Mouse (Mus musculus): ENCODE measurements at regions not wholly inside any gene's neighbourhood (a gene's known extent, or its start where the extent isn't known, plus 50 kb on each side); places are given as distances from the start of the nearest gene placed in this dataset.

GRCm38 (mm10) chr1:127015042-127015893 lies 184.7 kb upstream of the Nckap5 start:
- no peak for DNase-seq (ENCODE audit: low spot score in 2 of 2)
- intact Hi-C loops (cut with DNase I) = loop anchor here (5.0 kb wide), 2 partner anchors 187 to 472 kb away; no protein-coding TSS in a partner anchor

- DNase-seq (ENCODE audit: low spot score in 2 of 2) = no peak
These were observed 181.3 kb upstream of the Nckap5 start for GRCm38 (mm10) chr1:127011901-127012300.

GRCm38 (mm10) chr1:127009699-127010098 lies 179.1 kb upstream of the Nckap5 start:
- intact Hi-C loops (cut with DNase I) = no loop called here
- no peak for DNase-seq (ENCODE audit: low spot score in 2 of 2)

More at GRCm38 (mm10) chr1:127011901-127012300, 181.3 kb upstream of the Nckap5 start:
- intact Hi-C loops (cut with DNase I) = no loop called here

GRCm38 (mm10) chr1:127001700-127002099 lies 171.1 kb upstream of the Nckap5 start:
- intact Hi-C loops (cut with DNase I) = no loop called here
- no peak for DNase-seq (ENCODE audit: low spot score in 2 of 2)

GRCm38 (mm10) chr1:126993061-126993640 lies 162.6 kb upstream of the Nckap5 start:
- intact Hi-C loops (cut with DNase I) = loop anchor here (5.0 kb wide), 2 partner anchors 1201 to 1386 kb away; no protein-coding TSS in a partner anchor
- peak; percentile 18 for DNase-seq (ENCODE audit: low spot score in 2 of 2)

GRCm38 (mm10) chr1:126992441-126992840 lies 161.8 kb upstream of the Nckap5 start:
- no peak for DNase-seq (ENCODE audit: low spot score in 2 of 2)
- intact Hi-C loops (cut with DNase I) = loop anchor here (5.0 kb wide), 2 partner anchors 1200 to 1385 kb away; no protein-coding TSS in a partner anchor

GRCm38 (mm10) chr1:126982805-126983204 lies 152.2 kb upstream of the Nckap5 start:
- DNase-seq (ENCODE audit: low spot score in 2 of 2) = no peak
- intact Hi-C loops (cut with DNase I) = no loop called here

- intact Hi-C loops (cut with DNase I) = no loop called here
- DNase-seq (ENCODE audit: low spot score in 2 of 2) = no peak
These were observed 149.7 kb upstream of the Nckap5 start for GRCm38 (mm10) chr1:126980311-126980710.

- intact Hi-C loops (cut with DNase I) = no loop called here
- DNase-seq (ENCODE audit: low spot score in 2 of 2) = no peak
These were observed 143.3 kb upstream of the Nckap5 start for GRCm38 (mm10) chr1:126973871-126974270.

- intact Hi-C loops (cut with DNase I) = no loop called here
- no peak for DNase-seq (ENCODE audit: low spot score in 2 of 2)
These were observed 141.3 kb upstream of the Nckap5 start for GRCm38 (mm10) chr1:126971777-126972421.

- DNase-seq (ENCODE audit: low spot score in 2 of 2) = no peak
- intact Hi-C loops (cut with DNase I) = no loop called here
These were observed 140.5 kb upstream of the Nckap5 start for GRCm38 (mm10) chr1:126971118-126971517.

- DNase-seq (ENCODE audit: low spot score in 2 of 2) = no peak
- intact Hi-C loops (cut with DNase I) = no loop called here
These were observed 135.8 kb upstream of the Nckap5 start for GRCm38 (mm10) chr1:126966394-126966793.

GRCm38 (mm10) chr1:126955839-126956720 lies 125.5 kb upstream of the Nckap5 start:
- intact Hi-C loops (cut with DNase I) = no loop called here
- DNase-seq (ENCODE audit: low spot score in 2 of 2) = no peak

GRCm38 (mm10) chr1:126947860-126948259 lies 117.3 kb upstream of the Nckap5 start:
- DNase-seq (ENCODE audit: low spot score in 2 of 2) = no peak
- intact Hi-C loops (cut with DNase I) = no loop called here

- intact Hi-C loops (cut with DNase I) = loop anchor here (5.0 to 10.0 kb wide), 4 partner anchors 195 to 1325 kb away; partner anchors contain the start of gene Lypd1
- no peak for DNase-seq (ENCODE audit: low spot score in 2 of 2)
These were observed 102.1 kb upstream of the Nckap5 start for GRCm38 (mm10) chr1:126932658-126933057.

- intact Hi-C loops (cut with DNase I) = loop anchor here (2.0 to 10.0 kb wide), 5 partner anchors 194 to 1324 kb away; partner anchors contain the start of gene Lypd1
- DNase-seq (ENCODE audit: low spot score in 2 of 2) = peak; percentile 87 to 90
These were observed 101.2 kb upstream of the Nckap5 start for GRCm38 (mm10) chr1:126931754-126932153.

- intact Hi-C loops (cut with DNase I) = loop anchor here (2.0 to 10.0 kb wide), 5 partner anchors 194 to 1324 kb away; partner anchors contain the start of gene Lypd1
These were observed 100.5 kb upstream of the Nckap5 start for GRCm38 (mm10) chr1:126931093-126931492.

GRCm38 (mm10) chr1:126930611-126931010 lies 100.0 kb upstream of the Nckap5 start:
- DNase-seq (ENCODE audit: low spot score in 2 of 2) = peak in 1 of 2 experiments; percentile 20
- intact Hi-C loops (cut with DNase I) = loop anchor here (2.0 to 10.0 kb wide), 5 partner anchors 193 to 1323 kb away; partner anchors contain the start of gene Lypd1

More at GRCm38 (mm10) chr1:126931093-126931492, 100.5 kb upstream of the Nckap5 start:
- DNase-seq (ENCODE audit: low spot score in 2 of 2) = no peak

- intact Hi-C loops (cut with DNase I) = loop anchor here (2.0 to 10.0 kb wide), 5 partner anchors 192 to 1322 kb away; partner anchors contain the start of gene Lypd1
- DNase-seq (ENCODE audit: low spot score in 2 of 2) = no peak
These were observed 99.1 kb upstream of the Nckap5 start for GRCm38 (mm10) chr1:126929666-126930065.

All from left cerebral cortex, postnatal 36 days (tissue).